Mouse (Mus musculus) testis, adult 2 months (tissue): ENCODE data around the gene Tgm5. TPM values are rescaled to one million over a fixed set of nuclear protein-coding genes. Genes with fewer than 3 reads are reported as not detected.

Experiments used
- H3K27ac ChIP-seq: fragments of 200-500 bp; 2 replicates; pipeline ENCODE4 v1.5.1; 2012; ENCODE audit warnings: low read depth, low read length; ENCODE audit not compliant: control insufficient read depth, insufficient read depth
- H3K27me3 ChIP-seq: fragments of 200-500 bp; 2 replicates; pipeline ENCODE4 v1.6.1; 2012; ENCODE audit warnings: mild to moderate bottlenecking, low read length, moderate library complexity; ENCODE audit not compliant: control insufficient read depth, insufficient read depth
- H3K36me3 ChIP-seq: fragments of 200-500 bp; 2 replicates; pipeline ENCODE4 v1.6.1; 2012; ENCODE audit warnings: mild to moderate bottlenecking, low read length; ENCODE audit not compliant: control insufficient read depth, insufficient read depth
- H3K4me1 ChIP-seq: fragments of 200-500 bp; 2 replicates; pipeline ENCODE4 v1.6.1; 2012; ENCODE audit warnings: low read length; ENCODE audit not compliant: control insufficient read depth, insufficient read depth
- H3K4me3 ChIP-seq: fragments of 200-500 bp; 2 replicates; pipeline ENCODE4 v1.5.1; 2012; ENCODE audit warnings: low read depth, mild to moderate bottlenecking, low read length, moderate library complexity, mixed read lengths; ENCODE audit not compliant: control insufficient read depth
- CTCF ChIP-seq: fragments of 200-500 bp; IDR thresholded peaks from 2 replicates; pipeline ENCODE4 v1.5.1; 2012; ENCODE audit warnings: low read depth, mild to moderate bottlenecking, inconsistent platforms, low read length, moderate library complexity; ENCODE audit not compliant: control insufficient read depth, insufficient read depth, insufficient replicate concordance
- POLR2A ChIP-seq: fragments of 200-500 bp; IDR thresholded peaks from 2 replicates; pipeline ENCODE4 v1.6.1; 2012; ENCODE audit warnings: low read depth, mild to moderate bottlenecking, inconsistent platforms, low read length, moderate library complexity; ENCODE audit not compliant: control insufficient read depth
- polyA plus RNA-seq: library from polyadenylated mRNA; depleted of rRNA; stranded (reverse); fragments of >200 nt; gene quantifications from 2 replicates; pipeline ENCODE4 v1.2.3, GENCODE M21; 2012

The Tgm5 gene
- polyA plus RNA-seq, 1 experiment: not detected

DNA sequence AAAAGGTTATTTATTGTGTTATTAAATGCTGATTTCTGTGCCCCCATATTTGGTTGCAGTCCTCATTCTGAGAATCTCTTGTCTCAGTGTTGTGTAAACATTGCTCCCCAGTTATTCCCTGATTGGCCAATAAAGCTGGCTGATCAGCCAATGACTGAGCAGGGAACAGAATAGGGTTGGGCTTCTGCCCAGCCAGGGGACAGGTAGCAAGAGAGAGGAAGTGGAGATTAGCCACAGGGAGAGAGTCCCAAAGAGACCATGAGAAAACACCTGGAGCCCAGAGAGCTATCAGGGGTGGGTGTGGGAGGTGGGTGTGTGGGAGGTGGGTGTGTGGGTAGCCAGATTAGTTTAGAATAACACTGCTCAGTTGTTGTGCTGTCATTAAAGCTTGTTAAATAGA lies 20.3 kb upstream of the Tgm5 start:
- H3K36me3 ChIP-seq: no peaks in the 10 kb centered on the region
- no peak overlapping the region for H3K4me3 ChIP-seq
- H3K27me3 ChIP-seq: no peaks in the 10 kb centered on the region
- TF ChIP-seq POLR2A (no peak), CTCF (no peak)
- no peaks in the 10 kb centered on the region for H3K4me1 ChIP-seq
- no peak overlapping the region for H3K27ac ChIP-seq

DNA sequence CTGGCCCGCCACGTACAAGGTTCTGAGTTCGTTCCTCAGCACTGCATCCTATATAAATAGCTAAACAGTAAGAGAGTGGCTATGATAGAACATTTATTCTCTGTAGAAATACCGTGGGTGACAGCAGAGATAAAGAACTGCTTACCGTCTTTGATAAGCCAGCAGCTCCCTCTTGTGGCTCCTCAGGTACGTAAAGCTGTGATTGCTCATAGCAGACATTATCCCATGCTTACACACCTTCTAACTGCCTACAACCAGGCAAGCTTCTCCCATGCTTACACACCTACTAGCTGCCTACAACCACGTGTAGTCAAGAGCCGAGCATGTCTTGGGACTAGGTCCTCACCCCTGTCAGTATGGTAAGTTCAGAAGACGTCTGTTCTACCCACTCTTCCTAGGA lies 16.4 kb upstream of the Tgm5 start:
- H3K27me3 ChIP-seq: no peaks in the 10 kb centered on the region
- TF ChIP-seq CTCF (no peak), POLR2A (no peak)
- H3K27ac ChIP-seq: no peak overlapping the region
- H3K4me1 ChIP-seq: no peaks in the 10 kb centered on the region
- H3K4me3 ChIP-seq: no peak overlapping the region
- no peaks in the 10 kb centered on the region for H3K36me3 ChIP-seq

DNA sequence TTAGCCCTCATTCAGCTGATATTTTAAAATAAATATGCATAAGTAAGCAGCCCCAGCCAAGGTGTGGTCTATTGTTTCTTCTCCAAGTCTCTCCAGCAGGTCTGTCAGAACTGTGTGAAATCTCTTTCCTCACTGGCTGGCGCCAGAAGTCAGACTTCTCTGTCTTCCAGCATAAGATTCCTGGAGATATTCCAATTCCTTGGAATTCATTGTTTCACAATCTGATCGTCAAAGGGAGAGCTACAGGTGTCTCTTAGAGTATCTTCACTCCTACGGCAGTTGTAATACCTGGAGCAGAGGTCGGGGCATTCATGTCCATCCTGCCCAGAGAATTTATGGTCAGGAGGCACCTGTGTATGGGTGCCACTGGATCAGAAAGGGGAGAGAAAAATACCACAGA lies 4.1 kb upstream of the Tgm5 start:
- no peaks in the 10 kb centered on the region for H3K27me3 ChIP-seq
- TF ChIP-seq POLR2A (no peak), CTCF (no peak)
- no peak overlapping the region for H3K27ac ChIP-seq
- H3K4me3 ChIP-seq: no peak overlapping the region
- H3K4me1 ChIP-seq: no peaks in the 10 kb centered on the region
- no peaks in the 10 kb centered on the region for H3K36me3 ChIP-seq

DNA sequence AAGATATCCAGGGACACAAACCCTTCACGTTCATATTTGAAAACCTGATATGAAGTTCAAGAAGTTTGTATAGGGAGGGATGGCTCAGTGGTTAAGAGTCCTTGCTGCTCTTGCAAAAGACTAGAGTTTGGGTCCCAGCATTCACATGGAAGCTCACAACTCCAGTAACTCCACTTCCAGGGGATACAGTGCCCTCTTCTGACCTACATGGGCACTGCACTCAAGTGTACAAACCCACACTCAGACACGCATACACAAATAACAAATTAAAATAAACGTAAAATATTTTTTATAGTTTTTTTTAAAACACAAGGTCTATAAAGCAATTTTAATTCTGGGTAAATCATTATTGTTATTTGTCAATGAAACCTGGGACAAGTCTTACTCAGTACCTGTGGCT lies 2.9 kb upstream of the Tgm5 start:
- Histone ChIP-seq H3K4me1 (no peaks in the 10 kb centered on the region), H3K27ac (no peak overlapping the region), H3K36me3 (no peaks in the 10 kb centered on the region), H3K27me3 (no peaks in the 10 kb centered on the region), H3K4me3 (no peak overlapping the region)
- TF ChIP-seq CTCF (no peak), POLR2A (no peak)

DNA sequence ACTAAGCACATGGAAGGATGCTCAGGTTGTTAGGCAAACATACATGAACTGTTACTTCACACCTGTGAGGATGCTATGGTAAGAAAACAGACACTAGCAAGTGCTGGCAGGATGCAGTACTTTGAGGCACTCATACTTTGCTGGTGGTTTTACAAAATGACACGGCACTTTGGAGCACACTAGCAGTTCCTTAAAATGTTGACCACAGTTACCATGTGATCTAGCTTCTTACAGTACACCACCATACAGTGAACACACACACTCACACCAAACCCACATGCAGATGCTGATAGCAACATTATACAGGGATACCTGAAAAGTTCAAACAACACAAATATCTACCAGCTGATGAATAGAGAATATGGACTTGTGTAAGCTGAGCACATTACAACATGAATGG lies 3.0 kb downstream of the Tgm5 start:
- Histone ChIP-seq H3K4me1 (no peaks in the 10 kb centered on the region), H3K4me3 (no peak overlapping the region), H3K27ac (no peak overlapping the region), H3K27me3 (no peaks in the 10 kb centered on the region), H3K36me3 (no peaks in the 10 kb centered on the region)
- TF ChIP-seq CTCF (no peak), POLR2A (no peak)

DNA sequence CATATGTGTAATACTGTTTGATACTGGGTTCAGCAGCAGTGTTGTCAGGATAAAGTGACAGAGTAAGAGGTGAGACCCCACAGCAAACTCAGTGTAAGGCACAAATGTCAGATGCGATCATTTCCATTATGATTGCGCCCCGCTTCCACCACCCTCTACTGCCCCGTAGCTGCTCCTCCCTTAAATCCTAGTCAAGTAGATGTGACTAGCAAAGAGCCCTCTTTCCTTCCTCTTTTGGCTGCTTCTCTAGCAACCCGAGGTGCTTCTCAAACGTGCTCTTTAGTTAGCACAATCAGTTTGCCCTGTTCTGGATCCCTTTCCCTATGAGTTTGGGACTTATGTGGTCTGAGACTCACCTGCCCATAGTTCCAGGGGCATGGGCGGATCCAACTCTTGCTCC lies 10.9 kb downstream of the Tgm5 start:
- Histone ChIP-seq H3K27me3 (no peaks in the 10 kb centered on the region), H3K36me3 (no peaks in the 10 kb centered on the region), H3K4me3 (no peak overlapping the region), H3K4me1 (no peaks in the 10 kb centered on the region), H3K27ac (no peak overlapping the region)
- TF ChIP-seq POLR2A: no peak
- no peak for TF ChIP-seq CTCF

DNA sequence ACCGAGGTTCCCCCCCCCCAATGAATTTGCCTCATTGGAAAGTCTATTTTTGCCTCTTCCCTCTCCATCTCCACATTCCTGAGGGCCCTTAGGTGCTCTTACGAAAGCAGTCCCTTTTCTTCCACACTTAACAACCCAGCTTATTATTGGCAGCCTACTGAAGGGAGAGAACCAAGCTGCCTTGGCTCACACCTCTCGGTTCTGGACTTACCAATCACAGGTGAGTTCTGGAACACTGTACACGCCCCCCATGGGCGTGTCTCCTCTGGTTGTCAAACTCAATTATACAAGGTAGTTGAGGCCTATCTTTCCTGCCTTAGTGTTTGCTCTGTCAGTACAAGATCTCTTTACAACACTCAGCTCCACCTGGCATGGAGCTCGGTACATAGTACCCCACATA lies 13.8 kb downstream of the Tgm5 start:
- no peaks in the 10 kb centered on the region for H3K4me1 ChIP-seq
- no peak overlapping the region for H3K27ac ChIP-seq
- H3K27me3 ChIP-seq: no peaks in the 10 kb centered on the region
- H3K4me3 ChIP-seq: no peak overlapping the region
- TF ChIP-seq POLR2A: no peak
- TF ChIP-seq CTCF: no peak
- no peaks in the 10 kb centered on the region for H3K36me3 ChIP-seq

DNA sequence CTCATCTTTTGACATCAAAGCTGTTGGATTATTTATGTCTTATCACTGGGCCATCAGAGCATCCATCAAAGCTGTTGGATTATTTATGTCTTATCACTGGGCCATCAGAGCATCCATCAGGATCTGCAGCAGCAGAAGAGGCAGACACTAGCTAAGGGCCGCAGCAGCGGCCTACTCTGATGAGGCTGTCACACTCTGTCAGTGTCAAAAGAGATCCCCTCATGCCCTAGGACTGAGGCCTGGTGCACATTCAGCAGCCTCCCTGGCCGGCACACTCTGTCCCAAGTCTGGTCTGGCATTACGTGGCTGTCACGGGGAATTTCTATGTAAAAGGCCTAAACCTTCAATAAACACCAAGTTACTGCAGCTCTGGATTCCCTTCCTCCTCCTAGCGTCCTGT lies 16.1 kb downstream of the Tgm5 start:
- H3K27ac ChIP-seq: no peak overlapping the region
- no peak overlapping the region for H3K4me3 ChIP-seq
- H3K27me3 ChIP-seq: no peaks in the 10 kb centered on the region
- TF ChIP-seq CTCF (no peak), POLR2A (no peak)
- H3K36me3 ChIP-seq: no peaks in the 10 kb centered on the region
- H3K4me1 ChIP-seq: no peaks in the 10 kb centered on the region
